23 mouse cellular contexts compared by ENCODE assay signal in the genomic region with DNA sequence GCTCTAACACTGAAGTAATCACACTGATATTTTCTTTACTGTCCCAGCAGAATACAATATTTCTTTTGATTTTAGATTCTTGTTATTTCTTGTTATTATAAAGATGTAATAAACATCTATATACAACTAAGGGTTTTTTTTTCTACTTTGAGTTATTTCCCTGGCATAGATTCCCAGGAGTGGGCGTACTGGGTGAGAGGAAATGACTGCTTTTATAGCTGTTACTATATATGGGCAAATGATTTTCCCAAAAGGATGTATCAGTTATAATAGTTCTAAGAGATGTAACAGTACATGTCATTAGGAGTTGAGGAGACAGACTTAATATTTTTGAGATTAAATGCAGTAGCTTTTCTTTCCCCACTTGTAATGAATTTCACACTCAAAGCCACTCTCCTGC.
"Had no signal": no experiment of that assay in that cellular context is flagged by ENCODE, and none has a peak within 500 bp of the region (broad histone marks: within the 10 kb centered on the region; RNA-seq: fewer than 3 reads in every experiment).

No protein-coding gene starts in this region.

- H3K9me3 ChIP-seq: limb, embryonic 12.5 days; limb, embryonic 15.5 days; midbrain, embryonic 12.5 days; midbrain, embryonic 15.5 days; neural tube, embryonic 12.5 days; neural tube, embryonic 15.5 days had no signal

- H3K4me2 ChIP-seq: limb, embryonic 12.5 days; limb, embryonic 15.5 days; liver, embryonic 11.5 days; midbrain, embryonic 12.5 days; midbrain, embryonic 15.5 days; neural tube, embryonic 12.5 days; neural tube, embryonic 15.5 days had no signal

- H3K9ac ChIP-seq: limb, embryonic 12.5 days; limb, embryonic 15.5 days; liver, embryonic 14.5 days; liver, postnatal 0 days; midbrain, embryonic 12.5 days; midbrain, embryonic 15.5 days; neural tube, embryonic 12.5 days; neural tube, embryonic 15.5 days had no signal

- H3K27me3 ChIP-seq: limb, embryonic 12.5 days; limb, embryonic 15.5 days; midbrain, embryonic 15.5 days; neural tube, embryonic 12.5 days; neural tube, embryonic 15.5 days had no signal

- H3K36me3 ChIP-seq: limb, embryonic 12.5 days; limb, embryonic 15.5 days; midbrain, embryonic 12.5 days; midbrain, embryonic 15.5 days; neural tube, embryonic 12.5 days; neural tube, embryonic 15.5 days had no signal

- H3K27ac ChIP-seq: kidney, postnatal 0 days; layer of hippocampus, adult 2 months; left cerebral cortex, adult 2 months; limb, embryonic 15.5 days; liver, embryonic 14.5 days; macrophage; midbrain, embryonic 12.5 days; midbrain, embryonic 15.5 days; neural tube, embryonic 12.5 days had no signal

- H3K4me3 ChIP-seq: layer of hippocampus, adult 2 months; left cerebral cortex, adult 2 months; limb, embryonic 12.5 days; limb, embryonic 15.5 days; midbrain, embryonic 12.5 days; midbrain, embryonic 15.5 days; neural tube, embryonic 12.5 days; neural tube, embryonic 15.5 days had no signal

- DNase-seq: kidney, adult 2 months; kidney, postnatal 25 days; layer of hippocampus, adult 9-11 months; left cerebral cortex, postnatal 4 days; lung, postnatal 10 days; right cerebral cortex, postnatal 25 days; thymus, adult 2 months; thymus, postnatal 14 days; thymus, postnatal 4 days had no signal

- ATAC-seq: intestine, postnatal 0 days; liver, postnatal 0 days; midbrain, embryonic 15.5 days had no signal
